Mouse (Mus musculus): Measurements from ENCODE around the gene A4galt. TPM values are rescaled to one million over a fixed set of nuclear protein-coding genes. Genes with fewer than 3 reads are reported as not detected.

Gene A4galt
- polyA plus RNA-seq, 1 experiment from 2014 or later = 1.2 TPM

DNA sequence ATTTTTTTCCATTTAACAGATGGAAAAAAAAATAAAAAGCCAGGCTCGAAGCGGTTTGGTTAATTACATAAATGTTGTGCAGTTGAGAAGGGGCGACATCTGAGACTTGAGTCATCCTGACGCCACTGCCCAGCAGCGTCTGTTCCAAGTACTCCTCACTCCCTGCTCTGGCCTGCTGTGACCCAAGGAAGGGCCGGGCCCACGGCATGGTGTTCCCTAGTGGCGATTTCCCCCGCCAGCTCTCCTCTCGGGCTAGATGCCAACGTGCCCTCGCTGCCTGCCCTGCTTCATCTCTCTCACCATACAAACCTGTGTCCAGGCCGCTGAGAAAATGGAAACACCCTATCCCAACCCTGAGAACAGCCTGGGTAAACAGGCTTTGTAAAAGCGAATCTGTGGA lies 486 bp upstream of the A4galt start:
- Histone ChIP-seq H3K79me2 (ENCODE audit: inconsistent target) (no peaks in the 10 kb centered on the region), H3K36me3 (ENCODE audit: inconsistent target) (no peaks in the 10 kb centered on the region), H3K27ac (no peak overlapping the region), H3K4me3 (ENCODE audit: inconsistent target) (no peak overlapping the region)
- WGBS (ENCODE audit: missing documents) = 75% methylated on average over 14 of the region's 14 CpGs

DNA sequence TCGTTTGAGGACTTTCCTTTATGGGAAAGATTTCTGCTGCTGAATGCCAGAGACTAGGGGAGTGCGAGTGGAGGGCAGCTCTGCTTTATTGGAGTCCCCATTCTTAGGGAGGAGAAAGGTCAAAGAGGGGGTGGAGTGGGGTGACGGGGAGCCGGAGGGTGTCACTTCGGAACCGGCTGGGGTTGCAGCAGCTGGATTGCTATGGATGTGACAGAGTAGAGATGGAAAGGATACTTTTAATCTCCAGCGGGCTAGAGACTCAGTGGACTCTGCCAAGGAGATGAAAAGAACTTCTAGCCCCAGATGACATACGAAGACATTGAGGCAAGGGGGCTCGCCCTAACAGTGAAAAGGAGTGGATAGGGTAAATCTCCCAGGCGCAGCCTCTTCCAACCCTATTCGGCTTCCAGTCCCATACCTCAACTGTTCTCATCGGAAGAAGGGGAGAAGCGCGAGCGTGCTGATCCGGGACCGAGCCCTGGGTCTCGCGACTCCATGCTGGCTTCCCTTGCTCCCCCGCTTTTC lies 861 bp downstream of the A4galt start:
- no peaks in the 10 kb centered on the region for H3K36me3 ChIP-seq (ENCODE audit: inconsistent target)
- 18% methylated on average over 13 of the region's 20 CpGs for WGBS (ENCODE audit: missing documents)
- no peaks in the 10 kb centered on the region for H3K79me2 ChIP-seq (ENCODE audit: inconsistent target)
- no peak overlapping the region for H3K27ac ChIP-seq
- H3K4me3 ChIP-seq (ENCODE audit: inconsistent target) = no peak overlapping the region

DNA sequence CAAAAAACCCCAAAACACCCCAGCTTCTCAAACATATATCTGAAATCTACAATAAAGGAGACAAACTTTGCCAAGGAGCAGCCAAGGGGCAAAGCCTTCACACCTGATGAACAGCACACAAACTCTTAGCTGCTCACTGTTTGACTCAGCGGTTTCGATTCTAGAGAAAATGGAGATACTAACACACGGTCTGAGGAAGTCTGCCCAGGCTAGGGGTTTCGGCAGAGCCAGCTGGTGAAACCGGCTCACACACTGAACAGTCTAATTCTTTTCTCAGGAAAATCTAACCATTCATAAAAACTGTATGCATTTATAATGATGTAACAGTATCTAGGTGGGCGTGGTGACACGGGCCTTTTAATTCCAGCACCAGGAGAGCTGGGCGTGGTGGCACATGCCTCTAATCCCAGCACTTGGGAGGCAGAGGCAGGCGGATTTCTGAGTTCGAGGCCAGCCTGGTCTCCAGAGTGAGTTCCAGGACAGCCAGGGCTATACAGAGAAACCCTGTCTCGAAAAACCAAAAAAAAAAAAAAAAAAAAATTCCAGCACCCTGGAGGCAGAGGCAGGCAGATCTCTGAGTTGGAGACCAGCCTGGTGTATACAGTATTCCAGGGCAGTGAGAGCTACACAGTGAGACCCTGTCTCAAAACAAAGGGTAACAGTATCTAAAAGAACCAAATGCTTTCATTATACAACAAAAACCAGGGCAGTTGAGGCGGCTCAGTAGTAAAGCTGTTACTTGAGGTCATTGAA lies 1.9 kb downstream of the A4galt start:
- WGBS (ENCODE audit: missing documents) = 93% methylated on average over 9 of the region's 12 CpGs
- Histone ChIP-seq H3K79me2 (ENCODE audit: inconsistent target) (no peaks in the 10 kb centered on the region), H3K4me3 (ENCODE audit: inconsistent target) (no peak overlapping the region), H3K36me3 (ENCODE audit: inconsistent target) (no peaks in the 10 kb centered on the region), H3K27ac (no peak overlapping the region)

DNA sequence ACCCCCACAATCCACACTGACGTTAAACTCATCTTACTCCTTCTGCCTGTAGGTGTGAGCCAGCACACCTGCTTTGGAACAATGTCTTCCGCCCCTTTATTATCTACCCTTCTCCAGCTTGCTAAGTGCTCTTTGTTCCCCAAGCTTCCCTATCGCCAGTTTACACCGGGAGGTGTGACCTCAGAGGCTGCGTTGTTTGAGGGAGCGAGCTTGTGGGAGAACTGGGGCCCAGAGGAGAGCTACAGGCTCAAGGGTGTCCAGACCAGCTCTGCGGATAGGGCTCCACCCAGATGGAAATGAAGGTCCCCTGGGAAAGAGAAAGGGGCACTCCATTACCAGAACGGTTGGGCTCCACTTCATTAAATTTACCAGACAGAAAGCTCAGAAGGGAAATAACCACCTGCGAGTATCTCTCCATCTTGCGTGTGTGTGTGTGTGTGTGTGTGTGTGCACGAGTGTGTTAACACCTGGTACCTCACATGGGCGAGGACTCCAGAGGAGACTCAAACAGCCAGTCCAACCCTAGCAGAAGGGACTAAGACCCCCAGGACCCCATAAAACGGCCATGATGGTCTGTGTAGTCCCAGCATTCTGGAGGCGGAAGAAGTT lies 3.2 kb downstream of the A4galt start:
- 70% methylated on average over 13 of the region's 14 CpGs for WGBS (ENCODE audit: missing documents)

DNA sequence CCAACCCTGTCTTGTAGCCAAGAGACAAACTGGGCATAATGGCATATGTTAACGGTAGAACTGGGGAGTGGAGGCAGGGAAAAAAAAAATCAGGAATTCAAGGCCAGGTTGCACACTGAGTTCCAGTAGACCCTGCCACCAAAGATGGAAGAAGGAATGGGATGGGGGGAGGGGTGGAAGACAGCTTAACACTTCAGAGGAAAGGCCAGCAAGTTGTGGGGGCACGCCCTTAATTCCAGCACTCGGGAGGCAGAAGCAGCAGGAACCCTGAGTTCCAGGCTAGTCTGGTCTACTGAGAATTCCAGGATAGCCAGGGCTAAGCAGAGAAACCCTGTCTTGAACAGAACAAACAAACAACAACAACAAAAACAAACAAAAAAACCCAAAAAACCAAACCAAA lies 7.2 kb downstream of the A4galt start:
- WGBS (ENCODE audit: missing documents) = 88% methylated on average over 2 of the region's 3 CpGs
- Histone ChIP-seq H3K79me2 (ENCODE audit: inconsistent target) (no peaks in the 10 kb centered on the region), H3K27ac (no peak overlapping the region), H3K36me3 (ENCODE audit: inconsistent target) (no peaks in the 10 kb centered on the region), H3K4me3 (ENCODE audit: inconsistent target) (no peak overlapping the region)

More for the DNA sequence above, 3.2 kb downstream of the A4galt start:
- H3K36me3 ChIP-seq (ENCODE audit: inconsistent target) = no peaks in the 10 kb centered on the region
- no peak overlapping the region for H3K4me3 ChIP-seq (ENCODE audit: inconsistent target)
- H3K79me2 ChIP-seq (ENCODE audit: inconsistent target) = no peaks in the 10 kb centered on the region
- no peak overlapping the region for H3K27ac ChIP-seq

DNA sequence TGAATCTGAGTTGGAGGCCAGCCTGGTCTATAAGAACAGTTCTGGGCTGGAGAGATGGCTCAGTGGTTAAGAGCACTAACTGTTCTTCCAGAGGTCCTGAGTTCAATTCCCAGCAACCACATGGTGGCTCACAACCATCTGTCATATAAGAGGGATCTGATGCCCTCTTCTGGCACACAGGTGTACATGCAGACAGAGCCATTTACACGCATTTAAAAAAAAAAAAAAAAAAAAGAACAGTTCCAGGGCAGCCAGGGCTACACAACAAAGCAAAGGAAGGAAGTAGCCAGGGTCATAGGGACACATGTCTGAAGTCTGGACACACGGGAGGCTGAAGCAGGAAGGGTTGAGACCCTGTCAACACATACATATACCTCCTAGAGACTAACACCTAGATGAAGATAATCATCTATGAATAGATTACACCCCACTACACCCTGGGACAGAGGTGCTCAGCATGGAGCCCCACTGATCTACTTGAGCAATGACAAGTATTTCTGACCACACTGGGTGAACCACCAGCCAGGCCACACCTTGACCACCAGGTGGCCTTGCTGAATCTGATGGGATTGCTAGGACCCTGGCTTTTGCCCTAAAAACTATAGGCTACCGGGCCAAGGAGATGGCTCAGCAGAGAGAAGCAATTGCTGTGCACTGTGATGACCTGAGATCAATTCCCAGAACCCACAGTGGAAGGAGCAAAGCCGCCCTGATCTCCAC lies 9.5 kb downstream of the A4galt start:
- Histone ChIP-seq H3K4me3 (ENCODE audit: inconsistent target) (no peak overlapping the region), H3K79me2 (ENCODE audit: inconsistent target) (no peaks in the 10 kb centered on the region), H3K36me3 (ENCODE audit: inconsistent target) (no peaks in the 10 kb centered on the region), H3K27ac (no peak overlapping the region)
- WGBS (ENCODE audit: missing documents) = 86% methylated on average over 3 of the region's 4 CpGs

DNA sequence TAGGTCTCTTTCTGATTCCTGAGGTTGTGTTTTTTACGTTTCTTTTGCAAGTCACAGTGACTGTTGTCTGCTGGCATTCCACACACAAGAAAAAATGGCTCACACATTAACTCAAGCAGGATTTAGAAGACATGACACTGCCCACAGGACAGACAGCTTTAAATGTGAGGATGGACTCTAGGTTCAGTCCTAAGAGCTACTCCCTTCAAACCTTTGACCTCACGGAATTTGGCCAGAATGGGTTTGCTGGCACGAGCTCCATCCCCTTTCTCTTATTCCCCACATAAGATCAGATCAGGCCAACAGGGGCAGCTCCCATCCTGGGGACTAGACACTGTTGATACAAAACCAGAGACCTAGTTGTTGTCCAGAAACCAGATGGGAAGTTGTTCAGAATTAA lies 10.1 kb downstream of the A4galt start:
- Histone ChIP-seq H3K36me3 (ENCODE audit: inconsistent target) (no peaks in the 10 kb centered on the region), H3K4me3 (ENCODE audit: inconsistent target) (no peak overlapping the region), H3K79me2 (ENCODE audit: inconsistent target) (no peaks in the 10 kb centered on the region), H3K27ac (no peak overlapping the region)
- 75% methylated on average over 3 of the region's 3 CpGs for WGBS (ENCODE audit: missing documents)

DNA sequence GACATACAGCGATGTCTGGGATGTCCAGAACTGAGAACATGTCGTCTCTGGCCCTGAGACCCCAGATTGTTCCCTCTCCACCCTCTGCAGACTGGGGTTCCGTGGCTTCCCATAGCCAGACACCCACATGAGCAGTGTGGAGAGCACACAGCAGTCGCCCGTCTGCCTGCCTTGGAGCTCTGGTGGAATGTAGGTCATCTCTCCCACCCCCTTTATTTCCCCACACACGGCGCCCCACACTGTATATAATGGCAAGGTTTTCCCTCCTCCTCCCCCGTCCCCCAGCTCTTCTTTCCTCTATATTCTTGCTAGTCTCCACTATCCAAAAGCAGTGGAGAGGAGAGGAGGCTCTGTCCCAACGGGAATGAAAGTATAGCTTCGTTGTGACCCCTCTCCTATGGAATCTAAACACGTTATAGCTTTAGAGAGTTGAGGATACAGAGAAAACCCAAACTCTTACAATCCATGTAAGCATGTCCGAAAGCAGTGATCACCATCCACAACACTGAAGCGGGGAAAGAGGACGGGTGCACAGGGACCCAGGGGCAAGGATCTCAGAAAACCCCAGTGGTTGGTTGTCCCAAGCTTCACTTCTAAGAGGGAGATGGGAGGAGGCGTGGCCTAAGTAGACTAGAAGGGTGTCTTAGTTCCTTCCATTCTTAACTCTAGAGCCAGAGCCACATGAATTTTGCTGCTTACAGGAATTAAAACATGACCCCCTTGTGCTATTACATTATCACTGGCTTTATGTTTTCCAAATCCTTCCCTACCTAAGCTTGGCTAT lies 13.9 kb downstream of the A4galt start:
- Histone ChIP-seq H3K79me2 (ENCODE audit: inconsistent target) (no peaks in the 10 kb centered on the region), H3K4me3 (ENCODE audit: inconsistent target) (no peak overlapping the region), H3K36me3 (ENCODE audit: inconsistent target) (no peaks in the 10 kb centered on the region), H3K27ac (no peak overlapping the region)
- WGBS (ENCODE audit: missing documents) = 82% methylated on average over 15 of the region's 15 CpGs

DNA sequence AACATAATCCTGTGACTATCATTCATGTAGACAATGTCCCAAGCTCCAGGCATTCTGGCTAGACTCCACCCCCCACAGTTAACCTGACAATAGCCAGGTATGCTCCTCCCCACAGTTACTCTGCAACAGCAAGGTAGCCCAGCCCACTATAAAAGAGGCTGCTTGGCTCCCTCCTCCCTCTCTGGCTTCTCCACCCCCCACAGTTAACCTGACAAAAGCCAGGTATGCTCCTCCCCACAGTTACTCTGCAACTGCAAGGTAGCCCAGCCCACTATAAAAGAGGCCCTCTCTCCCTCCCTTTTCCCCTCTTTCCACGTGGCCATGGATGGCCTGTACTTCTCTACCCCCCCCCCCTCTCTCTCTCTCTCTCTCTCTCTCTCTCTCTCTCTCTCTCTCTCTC lies 14.8 kb downstream of the A4galt start:
- Histone ChIP-seq H3K4me3 (ENCODE audit: inconsistent target) (no peak overlapping the region), H3K79me2 (ENCODE audit: inconsistent target) (no peaks in the 10 kb centered on the region), H3K36me3 (ENCODE audit: inconsistent target) (no peaks in the 10 kb centered on the region), H3K27ac (no peak overlapping the region)
- WGBS (ENCODE audit: missing documents) = 0% methylated on average over 1 of the region's 1 CpGs

DNA sequence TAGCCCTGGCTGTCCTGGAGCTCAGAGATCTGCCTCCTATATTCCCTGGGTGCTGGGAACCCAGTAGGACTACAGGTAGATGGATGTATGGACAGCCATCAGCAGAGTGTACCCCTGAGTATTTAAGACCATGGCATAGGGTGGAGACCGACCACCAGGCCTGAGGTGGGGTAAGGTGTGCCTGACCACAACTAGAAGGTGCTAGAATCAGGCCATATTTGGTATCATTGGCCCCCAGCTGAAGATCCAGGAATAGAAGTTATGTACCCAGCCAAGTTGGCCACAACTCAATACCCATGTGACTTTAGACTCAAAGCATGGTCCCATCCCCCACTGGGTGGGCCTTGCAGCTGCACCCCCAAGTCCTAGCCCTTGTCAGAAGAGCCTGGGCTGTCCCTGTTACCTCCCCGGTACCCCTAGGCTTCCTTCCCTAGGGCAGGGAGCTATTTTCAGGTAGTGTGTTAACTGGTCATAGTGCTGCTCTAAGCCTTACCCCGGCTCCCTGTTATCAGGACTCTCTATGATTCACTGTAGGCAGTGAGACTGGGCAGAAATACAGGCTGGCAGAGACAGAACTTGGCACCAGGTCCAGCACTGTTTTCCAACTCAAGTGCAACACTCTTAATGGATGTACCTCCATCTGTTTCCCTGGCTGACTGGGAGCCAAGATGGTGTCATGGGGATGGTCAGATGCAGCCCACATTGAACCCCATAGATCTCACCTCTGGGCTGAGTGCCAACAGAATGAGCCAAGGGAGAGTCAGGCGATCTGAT lies 18.2 kb downstream of the A4galt start:
- no peak overlapping the region for H3K27ac ChIP-seq
- H3K79me2 ChIP-seq (ENCODE audit: inconsistent target) = no peaks in the 10 kb centered on the region
- no peak overlapping the region for H3K4me3 ChIP-seq (ENCODE audit: inconsistent target)
- H3K36me3 ChIP-seq (ENCODE audit: inconsistent target) = no peaks in the 10 kb centered on the region
- whole genome bisulfite sequencing (ENCODE audit: missing documents) = 88% methylated on average over 4 of the region's 4 CpGs

DNA sequence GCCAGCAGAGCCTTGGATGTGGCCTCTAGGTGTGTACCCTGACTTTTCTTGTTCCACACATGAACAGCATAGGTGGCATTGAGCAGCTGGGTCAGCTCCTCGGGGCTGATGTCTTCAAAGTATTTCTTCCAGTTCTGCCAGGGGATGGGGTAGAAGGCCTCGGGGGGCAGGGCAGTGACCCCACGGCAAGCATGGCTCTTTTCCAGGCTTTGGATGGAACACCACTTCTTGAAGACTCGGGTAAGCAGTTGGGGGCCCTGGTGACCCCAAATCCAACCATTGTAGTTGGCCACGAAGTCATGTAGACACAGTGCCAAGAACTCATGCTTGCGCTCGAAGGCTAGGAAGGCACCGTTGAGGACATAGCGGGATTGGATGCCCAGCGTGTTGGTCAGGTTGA lies 24.0 kb downstream of the A4galt start:
- Histone ChIP-seq H3K79me2 (ENCODE audit: inconsistent target) (no peaks in the 10 kb centered on the region), H3K27ac (no peak overlapping the region), H3K36me3 (ENCODE audit: inconsistent target) (no peaks in the 10 kb centered on the region), H3K4me3 (ENCODE audit: inconsistent target) (no peak overlapping the region)
- WGBS (ENCODE audit: missing documents) = 93% methylated on average over 10 of the region's 10 CpGs

DNA sequence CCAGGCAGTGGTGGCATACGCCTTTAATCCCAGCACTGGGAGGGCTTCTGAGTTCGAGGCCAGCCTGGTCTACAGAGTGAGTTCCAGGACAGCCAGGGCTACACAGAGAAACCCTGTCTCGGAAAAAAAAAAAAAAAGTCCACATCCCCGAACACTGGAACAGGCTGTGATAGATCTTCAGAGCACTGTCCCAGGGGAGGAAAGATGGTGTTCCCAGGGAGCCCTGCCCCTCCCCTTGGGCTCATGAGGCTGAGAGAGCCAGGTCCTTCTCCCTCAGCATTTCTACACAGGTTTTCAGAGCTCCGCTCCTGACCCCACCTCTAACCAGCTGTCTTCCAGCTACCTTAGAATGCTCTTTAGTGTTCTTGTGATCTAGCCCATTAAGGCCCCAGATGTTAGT lies 24.7 kb downstream of the A4galt start:
- no peak overlapping the region for H3K4me3 ChIP-seq (ENCODE audit: inconsistent target)
- no peak overlapping the region for H3K27ac ChIP-seq
- no peaks in the 10 kb centered on the region for H3K79me2 ChIP-seq (ENCODE audit: inconsistent target)
- H3K36me3 ChIP-seq (ENCODE audit: inconsistent target) = no peaks in the 10 kb centered on the region
- 95% methylated on average over 5 of the region's 5 CpGs for WGBS (ENCODE audit: missing documents)

DNA sequence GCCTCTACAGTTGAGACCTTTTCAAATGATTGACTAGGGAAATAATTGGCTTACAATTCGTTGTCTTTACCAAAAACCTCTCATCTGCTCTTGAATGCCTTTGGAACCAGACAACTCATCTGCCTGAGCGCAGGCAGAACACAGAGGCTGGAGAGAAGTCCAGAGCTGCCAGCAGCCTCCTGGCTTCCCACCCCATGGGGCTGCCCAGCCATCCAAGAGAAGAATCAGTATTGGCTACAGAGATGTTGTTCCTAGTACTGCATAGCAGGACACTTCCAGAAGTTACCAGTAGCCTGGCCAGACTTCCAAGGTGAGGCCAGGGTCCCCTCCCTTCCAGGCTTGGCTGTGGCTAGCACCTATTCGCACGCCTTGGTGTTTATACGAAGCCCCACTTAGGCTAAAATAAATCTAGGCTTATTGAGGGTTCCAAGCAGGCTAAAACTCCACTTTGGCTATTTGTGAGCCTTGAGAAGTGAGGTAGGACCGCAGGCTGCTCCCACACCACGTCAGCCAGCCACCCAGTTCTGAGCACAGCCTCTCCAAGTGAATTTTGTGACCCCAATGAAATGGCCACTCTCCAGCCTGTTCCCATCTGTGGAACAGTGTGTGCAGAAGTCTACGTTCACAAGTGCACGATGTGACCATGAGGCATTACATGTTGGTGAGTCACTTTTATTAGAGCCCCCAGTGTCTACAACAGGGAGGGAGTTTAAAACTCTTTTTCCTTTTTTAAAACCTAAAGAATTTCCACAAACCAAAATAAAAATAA lies 25.3 kb downstream of the A4galt start:
- 90% methylated on average over 9 of the region's 9 CpGs for WGBS (ENCODE audit: missing documents)
- H3K4me3 ChIP-seq (ENCODE audit: inconsistent target) = no peak overlapping the region
- H3K36me3 ChIP-seq (ENCODE audit: inconsistent target) = no peaks in the 10 kb centered on the region
- no peak overlapping the region for H3K27ac ChIP-seq
- no peaks in the 10 kb centered on the region for H3K79me2 ChIP-seq (ENCODE audit: inconsistent target)

Measured in macrophage (primary cell).